Mouse (Mus musculus): ENCODE data around the gene Pram1.

DNA sequence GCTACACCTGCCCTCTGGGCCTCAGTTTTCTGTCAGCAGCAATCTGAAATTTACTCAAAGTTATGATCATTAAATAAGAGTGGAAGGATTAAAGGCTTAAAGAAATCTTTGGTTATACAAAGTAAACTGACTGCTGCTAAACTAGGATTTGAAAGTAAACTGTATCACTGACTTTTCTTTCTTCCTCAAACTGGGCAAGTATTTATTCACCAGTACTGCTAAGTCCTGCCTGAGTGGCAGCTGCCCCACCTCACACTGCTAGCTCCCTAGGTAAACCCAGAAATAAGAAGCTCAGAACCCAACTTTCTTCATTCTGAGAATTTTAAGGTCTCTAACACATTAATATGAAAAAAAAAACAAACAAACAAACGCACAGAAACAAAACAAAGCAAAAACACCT is 36.0 kb downstream of the Pram1 start:
- TF ChIP-seq CTCF (IDR thresholded peaks at IDR 0.05; ENCODE audit: low read depth, low read length), result no peak
- TF ChIP-seq POLR2A (IDR thresholded peaks at IDR 0.05; ENCODE audit: borderline replicate concordance, low read depth, low read length), result no peak

Data from bone marrow macrophage, adult 2 months (primary cell).